Mouse (Mus musculus): ENCODE results near the gene Slc41a2. TPM values are rescaled to one million over a fixed set of nuclear protein-coding genes. Genes with fewer than 3 reads are reported as not detected.

Slc41a2 gene
- 1 to 10 TPM in 1 of 2 experiments, under 1 TPM in 1; 0.30 to 4.1 TPM for total RNA-seq (2023)

DNA sequence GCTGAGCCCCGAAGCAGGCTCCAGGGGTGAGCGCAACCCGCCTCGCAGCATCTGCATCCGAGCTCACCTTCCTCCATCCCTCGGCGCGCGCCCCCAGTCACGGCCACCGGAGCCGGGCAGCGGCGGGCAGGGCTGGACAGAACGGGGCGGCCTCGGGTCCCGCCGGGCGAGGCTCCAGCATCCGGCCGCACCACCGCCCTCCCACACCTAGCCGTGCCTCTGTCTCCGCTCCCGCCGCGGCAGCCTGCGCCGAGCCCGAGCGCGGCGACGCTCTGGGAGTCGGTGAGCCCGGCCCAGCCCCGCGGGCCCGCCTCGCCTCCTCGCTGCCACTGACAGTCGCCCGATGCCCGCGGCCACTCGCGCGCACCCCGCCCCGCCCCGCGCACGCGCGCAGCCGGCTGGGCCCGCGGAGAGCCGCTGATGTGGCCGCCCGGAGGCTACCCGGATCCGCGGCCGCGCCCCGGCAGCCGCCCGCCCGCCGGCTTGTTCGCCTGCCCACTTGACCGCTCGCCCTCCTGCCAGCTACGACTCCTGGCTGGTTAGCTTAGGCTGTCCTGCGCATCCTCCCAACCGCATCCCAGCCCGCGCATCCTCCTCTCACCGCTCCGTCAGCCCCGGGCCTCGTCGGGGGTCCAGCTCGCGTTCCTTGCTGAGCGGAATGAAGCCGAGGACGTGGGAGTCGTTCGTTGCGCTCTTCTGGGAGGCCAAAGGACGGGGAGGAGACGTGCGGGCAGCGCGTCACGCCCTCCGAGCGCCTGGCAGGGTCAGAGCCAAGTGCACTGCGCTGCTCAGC, at the start of gene Slc41a2:
Gene Slc41a2 (minus strand): TSS at position 724 of the 793 bp plus-strand sequence.

DNA sequence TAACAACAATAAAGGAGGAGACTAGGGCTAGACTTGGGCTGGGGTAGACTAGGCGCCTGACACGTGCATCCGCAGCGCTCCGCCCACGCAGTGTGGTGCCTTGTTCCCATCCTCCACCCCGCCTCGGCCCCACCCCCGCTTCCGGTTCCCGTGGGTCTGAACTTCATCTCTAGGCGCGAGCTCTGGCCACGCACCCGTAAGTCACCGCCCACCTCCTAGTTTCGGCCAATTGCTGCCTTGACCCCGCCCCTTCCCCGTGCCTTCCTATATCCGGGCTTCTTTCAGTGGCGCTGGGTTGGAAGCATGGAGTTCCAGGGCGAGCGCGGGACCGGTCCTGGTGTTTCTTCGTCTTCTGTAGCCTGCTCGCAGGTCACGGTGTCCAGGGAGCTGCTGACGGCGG, 22.3 kb upstream of the Slc41a2 start, which contains the start of gene D10Wsu102e:
Gene D10Wsu102e (plus strand): TSS at position 266 of the 400 bp plus-strand sequence.

Other genes starting within 250 kb of the Slc41a2 start
- gene D10Wsu102e, start 22.3 kb upstream of the Slc41a2 start, total RNA-seq (2023), result 1 to 10 TPM; 2.8 to 3.1 TPM
- not detected for gene Aldh1l2, start 196.3 kb upstream of the Slc41a2 start, total RNA-seq (2023)
- gene Washc4, start 205.9 kb upstream of the Slc41a2 start, total RNA-seq (2023), result 10 to 100 TPM; 45.8 to 53.7 TPM